Mouse (Mus musculus) hindbrain, embryonic 14.5 days (tissue): ENCODE data around the gene Mylk2. TPM values are rescaled to one million over a fixed set of nuclear protein-coding genes. Genes with fewer than 3 reads are reported as not detected.

ENCODE experiments used
- ATAC-seq: fragments of 200-750 bp; cut with Nextera tagmentation; 2 replicates; pipeline ENCODE4 v1.8.0; 2017; ENCODE audit warnings: moderate number of reproducible peaks, mild to moderate bottlenecking, moderate TSS enrichment, moderate library complexity; ENCODE audit not compliant: low FRiP score
- DNase-seq: peaks from one replicate; pipeline ENCODE4 v3.0.0-alpha.2; 2015; ENCODE audit warnings: low spot score
- H3K27ac ChIP-seq: fragments of 300-500 bp; sonication (generic); 2 replicates; pipeline ENCODE4 v1.5.1; 2014; ENCODE audit warnings: mild to moderate bottlenecking, moderate library complexity
- H3K27me3 ChIP-seq: fragments of 300-500 bp; sonication (generic); 2 replicates; pipeline ENCODE4 v1.6.1; 2014; ENCODE audit warnings: mild to moderate bottlenecking, low read length, mixed read lengths; ENCODE audit not compliant: control insufficient read depth, insufficient read depth
- H3K36me3 ChIP-seq: fragments of 300-500 bp; sonication (generic); replicated peaks from 2 replicates; pipeline ENCODE4 v1.6.1; 2014; ENCODE audit not compliant: control insufficient read depth, insufficient read depth
- H3K4me1 ChIP-seq: fragments of 300-500 bp; sonication (generic); replicated peaks from 2 replicates; pipeline ENCODE4 v1.6.1; 2014; ENCODE audit warnings: antibody characterized with exemption, low read length, mixed read lengths; ENCODE audit not compliant: control insufficient read depth, insufficient read depth
- H3K4me2 ChIP-seq: fragments of 300-500 bp; sonication (generic); replicated peaks from 2 replicates; pipeline ENCODE4 v1.6.1; 2014; ENCODE audit warnings: mild to moderate bottlenecking, moderate library complexity
- H3K4me3 ChIP-seq: fragments of 300-500 bp; sonication (generic); replicated peaks from 2 replicates; pipeline ENCODE4 v1.5.1; 2014; ENCODE audit warnings: mild to moderate bottlenecking, low read length
- H3K9ac ChIP-seq: fragments of 300-500 bp; sonication (generic); 2 replicates; pipeline ENCODE4 v1.6.1; 2014
- H3K9me3 ChIP-seq: fragments of 300-500 bp; sonication (generic); 2 replicates; pipeline ENCODE4 v1.6.1; 2016; ENCODE audit warnings: low read length; ENCODE audit not compliant: control insufficient read depth
- WGBS: fragments of 180-500 bp; shearing (Covaris S2); extraction: QIAGEN DNeasy Blood & Tissue Kit; methylation state at CpG from one replicate; pipeline ENCODE4 v1.1.7; 2014; 5-methylcytosine and 5-hydroxymethylcytosine counted together
- polyA plus RNA-seq: library from polyadenylated mRNA; unstranded; fragments of >200 nt; fragmentation: Nextera tagmentation; extraction: Ambion mirVana; gene quantifications from 2 replicates; pipeline ENCODE4 v1.2.1, GENCODE M21; 2014

The Mylk2 gene
- polyA plus RNA-seq: not detected in 2 replicates

- no peak within 1 kb of the TSS for H3K27ac ChIP-seq
- DNase-seq: no peak
- H3K4me2 ChIP-seq: no peak within 1 kb of the TSS
- no peaks in the 10 kb centered on the region for H3K36me3 ChIP-seq
- H3K4me1 ChIP-seq: no peaks in the 10 kb centered on the region
- H3K27me3 ChIP-seq: peaks cover 36% of the 10 kb centered on the region
- WGBS: 29% methylated on average over 12 of the region's 12 CpGs
- H3K4me3 ChIP-seq: no peak within 1 kb of the TSS
- H3K9me3 ChIP-seq: no peaks in the 10 kb centered on the region
- ATAC-seq: no peak
- H3K9ac ChIP-seq: no peak within 1 kb of the TSS
Measured at GRCm38 (mm10) chr2:152911031-152911430, at the start of gene Mylk2. Gene Mylk2 (plus strand): TSS chr2:152911352.

DNA sequence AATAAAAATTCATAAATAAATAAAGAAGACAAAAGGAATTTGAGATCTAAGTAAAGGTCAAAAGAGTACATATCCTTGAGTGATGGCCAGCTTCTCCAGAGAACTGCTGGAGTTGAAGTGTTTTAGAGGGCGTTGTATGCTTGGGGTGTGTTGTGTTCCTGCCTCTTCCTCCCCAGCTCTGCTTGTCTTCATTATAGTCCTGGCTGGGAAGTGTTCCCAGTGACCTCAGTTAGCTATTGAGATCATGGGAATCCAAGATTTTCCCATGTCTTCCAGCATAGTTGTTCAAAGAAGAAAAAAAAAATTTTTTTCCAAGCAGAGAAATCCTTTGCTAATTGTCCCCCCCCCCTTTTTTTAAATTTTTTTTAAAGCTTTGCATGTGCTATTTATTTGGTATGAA is 49.3 kb upstream of the Mylk2 start:
- Histone ChIP-seq H3K9ac (no peak overlapping the region), H3K9me3 (no peaks in the 10 kb centered on the region), H3K27ac (no peak overlapping the region), H3K4me3 (no peak overlapping the region), H3K4me2 (no peak overlapping the region), H3K36me3 (no peaks in the 10 kb centered on the region), H3K4me1 (no peaks in the 10 kb centered on the region), H3K27me3 (no peaks in the 10 kb centered on the region)
- ATAC-seq: no peak
- DNase-seq: no peak
- WGBS: 91% methylated on average over 1 of the region's 1 CpGs

DNA sequence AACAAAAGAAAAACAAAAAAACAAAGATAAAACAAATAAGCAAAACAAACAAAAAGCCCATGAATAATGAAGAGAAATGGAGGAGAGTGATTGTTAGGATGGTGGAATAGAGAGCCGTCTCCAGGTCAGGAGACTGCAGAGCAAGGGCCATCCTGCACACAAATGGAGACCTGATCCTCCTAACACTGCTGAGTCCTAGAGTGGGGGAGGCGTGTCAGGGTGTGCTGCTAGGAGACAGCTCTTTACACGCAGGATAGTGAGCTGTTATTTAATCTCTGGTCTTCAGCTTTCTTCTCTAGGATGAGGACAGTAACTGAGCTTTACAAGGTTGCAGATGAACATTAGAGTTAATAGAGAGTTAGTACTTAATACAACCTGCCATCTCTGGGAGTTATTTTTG is 48.5 kb upstream of the Mylk2 start:
- Histone ChIP-seq H3K4me2 (no peak overlapping the region), H3K9me3 (no peaks in the 10 kb centered on the region), H3K9ac (no peak overlapping the region), H3K36me3 (no peaks in the 10 kb centered on the region), H3K27me3 (no peaks in the 10 kb centered on the region), H3K4me3 (no peak overlapping the region), H3K27ac (no peak overlapping the region), H3K4me1 (no peaks in the 10 kb centered on the region)
- DNase-seq: no peak
- WGBS: 82% methylated on average over 3 of the region's 3 CpGs
- no peak for ATAC-seq

- Histone ChIP-seq H3K4me1 (no peaks in the 10 kb centered on the region), H3K4me3 (no peak overlapping the region), H3K4me2 (no peak overlapping the region), H3K27me3 (no peaks in the 10 kb centered on the region), H3K9me3 (no peaks in the 10 kb centered on the region), H3K27ac (no peak overlapping the region), H3K36me3 (no peaks in the 10 kb centered on the region), H3K9ac (no peak overlapping the region)
- ATAC-seq (no peak), DNase-seq (no peak)
- whole genome bisulfite sequencing: 94% methylated on average over 6 of the region's 6 CpGs
Measured at GRCm38 (mm10) chr2:152863346-152863745, 47.8 kb upstream of the Mylk2 start.

DNA sequence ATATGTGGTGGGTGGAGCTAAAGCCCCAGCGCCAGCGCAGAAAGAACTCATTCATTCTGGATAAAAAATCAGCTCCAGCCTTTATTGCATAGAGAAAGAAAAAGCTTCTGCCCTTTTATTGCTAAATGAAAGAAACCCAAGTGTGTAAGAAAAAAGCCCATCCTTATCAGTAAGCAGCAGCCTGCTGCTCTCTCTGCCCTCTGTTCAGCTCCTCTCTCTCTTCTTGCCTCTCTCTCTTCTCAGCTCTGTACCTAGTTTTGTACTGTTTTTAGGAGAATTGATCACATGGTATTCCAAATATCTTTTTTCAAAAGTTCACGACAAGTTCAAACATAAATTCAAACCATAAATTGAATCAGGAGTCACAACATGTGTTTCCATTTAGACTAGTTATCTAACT is 32.9 kb upstream of the Mylk2 start:
- no peak for DNase-seq
- no peak overlapping the region for H3K4me2 ChIP-seq
- WGBS: 93% methylated on average over 3 of the region's 3 CpGs

DNA sequence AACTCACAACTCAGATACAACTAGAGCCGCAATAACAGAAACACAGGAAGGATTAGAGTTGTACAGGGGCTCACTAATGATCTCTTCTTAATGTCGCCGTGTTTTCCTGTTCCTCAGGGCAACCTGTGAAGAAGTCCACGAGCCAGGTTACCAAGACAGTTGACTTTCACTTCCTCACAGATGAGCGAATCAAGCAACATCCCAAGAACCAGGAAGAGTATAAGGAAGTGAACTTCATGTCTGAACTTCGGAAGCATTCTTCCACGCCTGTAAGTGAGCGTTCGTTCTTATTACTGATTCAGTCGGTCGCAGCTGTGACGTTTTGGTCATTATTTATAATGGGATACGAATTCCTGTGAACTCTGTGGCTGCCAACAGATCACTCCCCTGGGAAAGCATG is 30.3 kb upstream of the Mylk2 start:
- 95% methylated on average over 13 of the region's 13 CpGs for WGBS
- no peak for ATAC-seq

More for the DNA sequence above, 32.9 kb upstream of the Mylk2 start:
- no peak for ATAC-seq
- Histone ChIP-seq H3K36me3 (peaks cover 27% of the 10 kb centered on the region), H3K9ac (no peak overlapping the region), H3K27me3 (no peaks in the 10 kb centered on the region), H3K4me3 (no peak overlapping the region), H3K27ac (no peak overlapping the region), H3K4me1 (no peaks in the 10 kb centered on the region), H3K9me3 (no peaks in the 10 kb centered on the region)

GRCm38 (mm10) chr2:152884101-152884645 is 27.0 kb upstream of the Mylk2 start:
- H3K27ac ChIP-seq: no peak overlapping the region
- DNase-seq (no peak), ATAC-seq (no peak)
- no peaks in the 10 kb centered on the region for H3K9me3 ChIP-seq
- no peak overlapping the region for H3K9ac ChIP-seq
- H3K27me3 ChIP-seq: no peaks in the 10 kb centered on the region
- no peaks in the 10 kb centered on the region for H3K4me1 ChIP-seq
- H3K4me2 ChIP-seq: no peak overlapping the region
- peaks cover 19% of the 10 kb centered on the region for H3K36me3 ChIP-seq
- H3K4me3 ChIP-seq: no peak overlapping the region
- 97% methylated on average over 6 of the region's 6 CpGs for WGBS

More for the DNA sequence above, 30.3 kb upstream of the Mylk2 start:
- Histone ChIP-seq H3K27me3 (no peaks in the 10 kb centered on the region), H3K4me3 (no peak overlapping the region), H3K4me2 (no peak overlapping the region), H3K9ac (no peak overlapping the region), H3K9me3 (no peaks in the 10 kb centered on the region), H3K36me3 (peaks cover 22% of the 10 kb centered on the region; the same call in 1 of the 2 replicates), H3K4me1 (no peaks in the 10 kb centered on the region), H3K27ac (no peak overlapping the region)
- no peak for DNase-seq

DNA sequence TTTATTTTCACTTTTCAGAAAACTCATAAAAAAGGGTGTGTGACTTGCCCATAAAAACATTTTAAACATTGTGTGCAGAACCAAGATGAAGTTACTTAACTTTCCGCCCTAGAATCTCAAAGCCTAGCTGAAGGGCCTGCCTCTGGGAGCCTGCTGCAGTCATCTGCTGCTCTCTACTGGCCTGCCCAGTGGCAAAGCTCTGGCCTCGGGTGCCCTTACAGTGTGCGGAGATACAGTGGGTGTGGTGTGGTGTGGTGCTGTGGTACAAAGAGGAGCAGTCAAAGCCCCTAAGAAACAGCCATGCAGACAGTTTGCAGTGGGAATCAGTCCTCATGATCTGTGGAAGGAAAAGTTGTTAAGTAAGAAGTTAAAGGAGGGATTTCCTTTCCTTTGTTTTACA is 23.9 kb upstream of the Mylk2 start:
- H3K27me3 ChIP-seq: no peaks in the 10 kb centered on the region
- no peak for ATAC-seq
- no peak overlapping the region for H3K4me2 ChIP-seq
- DNase-seq: no peak
- no peaks in the 10 kb centered on the region for H3K9me3 ChIP-seq
- WGBS: 92% methylated on average over 3 of the region's 3 CpGs
- H3K36me3 ChIP-seq: peaks cover 8% of the 10 kb centered on the region
- no peak overlapping the region for H3K4me3 ChIP-seq
- H3K4me1 ChIP-seq: no peaks in the 10 kb centered on the region
- H3K9ac ChIP-seq: no peak overlapping the region
- no peak overlapping the region for H3K27ac ChIP-seq

DNA sequence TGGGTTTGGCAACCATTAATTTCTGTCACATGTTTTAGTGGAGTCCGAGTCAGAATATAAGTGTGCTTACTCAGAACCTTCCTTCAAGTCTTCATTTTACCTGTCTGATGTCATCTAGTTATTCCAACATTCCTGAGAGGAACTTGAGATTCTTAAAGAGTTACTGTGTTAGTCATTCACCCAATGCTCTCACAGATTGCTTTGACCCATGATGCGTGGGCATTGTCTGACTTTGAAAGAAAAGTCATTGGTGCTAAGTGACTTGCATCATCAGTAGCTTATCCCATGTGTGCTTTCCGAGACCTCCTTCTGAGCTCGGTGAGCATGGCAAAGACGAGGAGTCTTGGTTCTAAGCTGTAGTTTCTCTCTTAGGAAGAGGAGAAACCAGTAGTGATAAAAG is 22.4 kb upstream of the Mylk2 start:
- Histone ChIP-seq H3K27me3 (no peaks in the 10 kb centered on the region), H3K9ac (no peak overlapping the region), H3K36me3 (peaks cover 14% of the 10 kb centered on the region), H3K4me1 (no peaks in the 10 kb centered on the region), H3K9me3 (no peaks in the 10 kb centered on the region), H3K4me2 (no peak overlapping the region), H3K4me3 (no peak overlapping the region), H3K27ac (no peak overlapping the region)
- ATAC-seq: no peak
- no peak for DNase-seq
- 90% methylated on average over 5 of the region's 5 CpGs for WGBS

DNA sequence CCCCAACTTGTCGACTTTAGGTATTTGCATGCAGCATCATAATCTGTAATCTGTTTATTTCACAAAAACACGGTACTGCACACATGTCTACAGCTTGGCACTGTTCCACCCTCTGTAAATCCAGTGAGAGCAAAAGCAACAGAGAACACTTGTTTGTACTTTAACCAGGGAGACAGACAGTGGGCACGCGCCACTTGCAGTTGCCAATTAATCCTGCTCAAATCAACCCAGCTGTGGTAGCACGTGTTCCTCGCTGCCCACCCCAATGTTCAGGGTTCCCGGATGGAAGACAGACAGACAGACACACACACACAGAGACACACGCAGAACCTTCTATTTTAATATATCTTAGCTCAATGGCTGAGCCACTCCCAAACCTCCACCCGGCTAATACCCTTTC is 15.3 kb upstream of the Mylk2 start:
- no peak for DNase-seq
- Histone ChIP-seq H3K4me1 (no peaks in the 10 kb centered on the region), H3K9me3 (no peaks in the 10 kb centered on the region), H3K27me3 (no peaks in the 10 kb centered on the region), H3K27ac (no peak overlapping the region), H3K36me3 (peaks cover 8% of the 10 kb centered on the region; the same call in 1 of the 2 replicates), H3K4me2 (no peak overlapping the region), H3K9ac (no peak overlapping the region), H3K4me3 (no peak overlapping the region)
- 95% methylated on average over 9 of the region's 9 CpGs for WGBS
- no peak for ATAC-seq
